Mouse (Mus musculus): Measurements from ENCODE around the gene Krt9. TPM values are rescaled to one million over a fixed set of nuclear protein-coding genes. Genes with fewer than 3 reads are reported as not detected.

Krt9 gene
- total and polyA plus RNA-seq, 3 experiments, result not detected

GRCm38 (mm10) chr11:100202906-100203305, 9.9 kb upstream of the Krt9 start:
- no peak overlapping the region for H3K27ac ChIP-seq (ENCODE audit: control insufficient read depth, low read depth, low read length)
- H3K36me3 ChIP-seq (ENCODE audit: control insufficient read depth in 1 of 2, insufficient read depth in 2 of 2, low read length in 2 of 2), result no peaks in the 10 kb centered on the region
- no peaks in the 10 kb centered on the region for H3K27me3 ChIP-seq (ENCODE audit: control insufficient read depth in 1 of 2, insufficient read depth in 2 of 2, low read length in 2 of 2)
- no peaks in the 10 kb centered on the region for H3K79me2 ChIP-seq (ENCODE audit: control insufficient read depth, insufficient read depth, low read length, poor library complexity)
- DNase-seq (ENCODE audit: low read depth, low spot score), result no peak
- H3K9me3 ChIP-seq (replicated peaks; ENCODE audit: insufficient read depth, low read length), result no peaks in the 10 kb centered on the region
- H3K4me3 ChIP-seq (ENCODE audit: control insufficient read depth in 1 of 2, insufficient read depth in 1 of 2, low read depth in 2 of 2, low read length in 2 of 2), result no peak overlapping the region
- TF ChIP-seq JUND (IDR thresholded peaks at IDR 0.05; ENCODE audit: low read depth, low read length) (no peak), NELFE (IDR thresholded peaks at IDR 0.05; ENCODE audit: low read depth, low read length) (no peak), MAZ (IDR thresholded peaks at IDR 0.05; ENCODE audit: low read depth, low read length) (no peak), MAFK (IDR thresholded peaks at IDR 0.05; ENCODE audit: borderline replicate concordance, low read depth, low read length) (no peak), ZC3H11A (IDR thresholded peaks at IDR 0.05; ENCODE audit: low read depth, low read length) (no peak), ZMIZ1 (IDR thresholded peaks at IDR 0.05; ENCODE audit: low read depth, low read length) (no peak), SIN3A (IDR thresholded peaks at IDR 0.05; ENCODE audit: low read length) (no peak), MYC (IDR thresholded peaks at IDR 0.05; ENCODE audit: low read depth, low read length) (no peak), ETS1 (IDR thresholded peaks at IDR 0.05; ENCODE audit: low read depth, low read length) (no peak), ELF1 (IDR thresholded peaks at IDR 0.05; ENCODE audit: low read depth, low read length) (no peak), CTCF (IDR thresholded peaks at IDR 0.05 in 2 of 3, conservative IDR thresholded peaks at IDR 0.05 in 1 of 3; ENCODE audit: control insufficient read depth in 1 of 3, insufficient read depth in 1 of 3, low read depth in 2 of 3, low read length in 3 of 3, poor library complexity in 1 of 3, severe bottlenecking in 1 of 3) (no peak), GATA1 (IDR thresholded peaks at IDR 0.05; ENCODE audit: low read depth, low read length) (no peak), BHLHE40 (IDR thresholded peaks at IDR 0.05; ENCODE audit: borderline replicate concordance, low read depth, low read length) (no peak)
- no peak overlapping the region for H3K9ac ChIP-seq (ENCODE audit: control insufficient read depth, low read depth, low read length, poor library complexity, severe bottlenecking)
- H3K4me1 ChIP-seq (ENCODE audit: control insufficient read depth in 1 of 2, insufficient read depth in 2 of 2, low read length in 2 of 2), result no peaks in the 10 kb centered on the region

GRCm38 (mm10) chr11:100200104-100200820, 7.2 kb upstream of the Krt9 start:
- TF ChIP-seq TCF12 (IDR thresholded peaks at IDR 0.05; ENCODE audit: low read depth, low read length), result no peak
- peak in 1 of 3 experiments; percentile 6; a peak in 1 of 6 replicates for TF ChIP-seq CTCF (IDR thresholded peaks at IDR 0.05 in 2 of 3, conservative IDR thresholded peaks at IDR 0.05 in 1 of 3; ENCODE audit: control insufficient read depth in 1 of 3, insufficient read depth in 1 of 3, low read depth in 2 of 3, low read length in 3 of 3, poor library complexity in 1 of 3, severe bottlenecking in 1 of 3)
- TF ChIP-seq SIN3A (IDR thresholded peaks at IDR 0.05; ENCODE audit: low read length), result no peak
- no peak for TF ChIP-seq JUND (IDR thresholded peaks at IDR 0.05; ENCODE audit: low read depth, low read length)
- TF ChIP-seq RCOR1 (IDR thresholded peaks at IDR 0.05; ENCODE audit: low read depth, low read length), result no peak
- TF ChIP-seq RAD21 (IDR thresholded peaks at IDR 0.05; ENCODE audit: low read depth, low read length), result no peak
- no peak for TF ChIP-seq GATA1 (IDR thresholded peaks at IDR 0.05; ENCODE audit: low read depth, low read length)
- TF ChIP-seq TAL1 (IDR thresholded peaks at IDR 0.05; ENCODE audit: low read length), result no peak
- H3K36me3 ChIP-seq (ENCODE audit: control insufficient read depth in 1 of 2, insufficient read depth in 2 of 2, low read length in 2 of 2), result no peaks in the 10 kb centered on the region
- H3K9me3 ChIP-seq (replicated peaks; ENCODE audit: insufficient read depth, low read length), result no peaks in the 10 kb centered on the region
- no peaks in the 10 kb centered on the region for H3K4me1 ChIP-seq (ENCODE audit: control insufficient read depth in 1 of 2, insufficient read depth in 2 of 2, low read length in 2 of 2)
- no peak overlapping the region for H3K4me3 ChIP-seq (ENCODE audit: control insufficient read depth in 1 of 2, insufficient read depth in 1 of 2, low read depth in 2 of 2, low read length in 2 of 2)
- DNase-seq (ENCODE audit: low read depth, low spot score), result no peak
- no peak overlapping the region for H3K27ac ChIP-seq (ENCODE audit: control insufficient read depth, low read depth, low read length)
- no peak overlapping the region for H3K9ac ChIP-seq (ENCODE audit: control insufficient read depth, low read depth, low read length, poor library complexity, severe bottlenecking)
- no peaks in the 10 kb centered on the region for H3K27me3 ChIP-seq (ENCODE audit: control insufficient read depth in 1 of 2, insufficient read depth in 2 of 2, low read length in 2 of 2)
- no peaks in the 10 kb centered on the region for H3K79me2 ChIP-seq (ENCODE audit: control insufficient read depth, insufficient read depth, low read length, poor library complexity)

Data from MEL (cell line).